Mouse (Mus musculus) CH12.LX (cell line): ENCODE measurements around the gene Dennd1a. TPM values are rescaled to one million over a fixed set of nuclear protein-coding genes. Genes with fewer than 3 reads are reported as not detected.

Experiments used
- DNase-seq: peaks from one replicate; pipeline ENCODE4 v3.0.0-alpha.2; 2013; ENCODE audit errors: extremely low read depth
- H3K27ac ChIP-seq: 2 replicates; pipeline ENCODE4 v1.5.1; 2012; ENCODE audit warnings: low read depth, mild to moderate bottlenecking, control low read depth, moderate library complexity; ENCODE audit not compliant: insufficient read depth
- H3K27me3 ChIP-seq: replicated peaks from 2 replicates; pipeline ENCODE3; 2012; ENCODE audit warnings: inconsistent platforms
- H3K36me3 ChIP-seq, 2 experiments: replicated peaks in 1 of 2; 2 replicates each; pipeline versions ENCODE3 to v1.6.1; 2012; ENCODE audit warnings: inconsistent platforms in 1 of 2, low read length in 1 of 2, mild to moderate bottlenecking in 1 of 2, mixed read lengths in 1 of 2, moderate library complexity in 1 of 2; ENCODE audit not compliant: control insufficient read depth in 1 of 2, insufficient read depth in 1 of 2
- H3K4me1 ChIP-seq, 2 experiments: 2 replicates each; pipeline ENCODE4 v1.6.1; 2012; ENCODE audit warnings: inconsistent platforms in 1 of 2, moderate library complexity in 1 of 2; ENCODE audit not compliant: insufficient read depth in 2 of 2, control insufficient read depth in 1 of 2
- H3K4me2 ChIP-seq: 2 replicates; pipeline ENCODE4 v1.6.1; 2012; ENCODE audit warnings: low read depth, mild to moderate bottlenecking, control low read depth; ENCODE audit not compliant: poor library complexity, insufficient read depth, severe bottlenecking
- H3K4me3 ChIP-seq, 3 experiments: fragments of 150-350 bp in 1 of 3; sonication (generic) in 1 of 3; replicated peaks in 1 of 3; 2 replicates each; pipeline versions ENCODE3 to v1.5.1; 2011 to 2012; ENCODE audit warnings: low read depth in 2 of 3, low read length in 2 of 3, mild to moderate bottlenecking in 2 of 3, moderate library complexity in 2 of 3, control low read depth in 1 of 3, improper control_type of control experiment in 1 of 3, inconsistent platforms in 1 of 3, mixed read lengths in 1 of 3; ENCODE audit not compliant: poor library complexity in 1 of 3
- H3K79me2 ChIP-seq: replicated peaks from 2 replicates; pipeline ENCODE4 v1.6.1; 2012; ENCODE audit warnings: mild to moderate bottlenecking, moderate library complexity; ENCODE audit not compliant: control insufficient read depth, poor library complexity, insufficient read depth, severe bottlenecking; ENCODE audit errors: extremely low read depth
- H3K9ac ChIP-seq: 2 replicates; pipeline ENCODE4 v1.6.1; 2012; ENCODE audit warnings: low read depth, mild to moderate bottlenecking, control low read depth, moderate library complexity; ENCODE audit not compliant: insufficient read depth
- H3K9me3 ChIP-seq: replicated peaks from 2 replicates; pipeline ENCODE3; 2012; ENCODE audit warnings: low read length, inconsistent platforms, mixed read lengths
- BHLHE40 ChIP-seq: IDR thresholded peaks from 2 replicates; pipeline ENCODE4 v1.6.1; 2011; ENCODE audit warnings: mild to moderate bottlenecking, low read depth, low read length, improper control_type of control experiment
- CHD1 ChIP-seq: IDR thresholded peaks from 2 replicates; pipeline ENCODE4 v1.6.1; 2012; ENCODE audit warnings: low read depth, low read length, improper control_type of control experiment, inconsistent platforms
- GABPA ChIP-seq: IDR thresholded peaks from 2 replicates; pipeline ENCODE4 v1.6.1; 2012; ENCODE audit warnings: low read depth, low read length, improper control_type of control experiment, inconsistent platforms; ENCODE audit not compliant: insufficient replicate concordance
- JUND ChIP-seq: conservative IDR thresholded peaks from 2 replicates; pipeline ENCODE4 v1.6.1; 2011; ENCODE audit warnings: low read depth, low read length, improper control_type of control experiment
- MAFK ChIP-seq: IDR thresholded peaks from 2 replicates; pipeline ENCODE4 v1.6.1; 2011; ENCODE audit warnings: low read length, improper control_type of control experiment; ENCODE audit not compliant: insufficient replicate concordance
- MAZ ChIP-seq: IDR thresholded peaks from 2 replicates; pipeline ENCODE4 v1.6.1; 2012; ENCODE audit warnings: low read depth, mild to moderate bottlenecking, inconsistent platforms, low read length, improper control_type of control experiment, moderate library complexity
- NRF1 ChIP-seq: IDR thresholded peaks from 2 replicates; pipeline ENCODE4 v1.6.1; 2014; ENCODE audit warnings: low read depth, mild to moderate bottlenecking, inconsistent platforms, low read length, improper control_type of control experiment, moderate library complexity
- PAX5 ChIP-seq: IDR thresholded peaks from 2 replicates; pipeline ENCODE4 v1.6.1; 2012; ENCODE audit warnings: low read length, inconsistent platforms, mixed read lengths
- SMC3 ChIP-seq: IDR thresholded peaks from 2 replicates; pipeline ENCODE4 v1.6.1; 2011; ENCODE audit warnings: low read depth, low read length, improper control_type of control experiment
- TCF12 ChIP-seq: IDR thresholded peaks from 2 replicates; pipeline ENCODE4 v1.6.1; 2014; ENCODE audit warnings: low read depth, mild to moderate bottlenecking, inconsistent platforms, low read length, improper control_type of control experiment
- UBTF ChIP-seq: IDR thresholded peaks from 2 replicates; pipeline ENCODE4 v1.6.1; 2012; ENCODE audit warnings: low read depth, mild to moderate bottlenecking, inconsistent platforms, low read length, improper control_type of control experiment, moderate library complexity
- USF2 ChIP-seq: conservative IDR thresholded peaks from 2 replicates; pipeline ENCODE4 v1.6.1; 2011; ENCODE audit warnings: low read depth, low read length, improper control_type of control experiment
- ZKSCAN1 ChIP-seq: IDR thresholded peaks from 2 replicates; pipeline ENCODE4 v1.6.1; 2012; ENCODE audit warnings: low read depth, inconsistent platforms, low read length, improper control_type of control experiment, borderline replicate concordance
- ZMIZ1 ChIP-seq: IDR thresholded peaks from 2 replicates; pipeline ENCODE4 v1.6.1; 2012; ENCODE audit warnings: low read depth, mild to moderate bottlenecking, inconsistent platforms, low read length, improper control_type of control experiment
- dilution Hi-C: fragments of 300-500 bp; cut with MboI; formaldehyde crosslinking; loops from 2 replicates; pipeline ENCODE4 v1.14.3; 2020; ENCODE audit warnings: low sequenced_read_pairs; ENCODE audit not compliant: extremely low pct_unique_long_range_greater_than_20kb, extremely low pct_ligation_motif_present
- in situ Hi-C: fragments of 300-500 bp; cut with MboI; formaldehyde crosslinking; loops from 3 replicates; pipeline ENCODE4 v1.14.3; 2019; ENCODE audit warnings: low sequenced_read_pairs, low pct_ligation_motif_present, low pct_unique_long_range_greater_than_20kb, mixed read lengths
- polyA plus RNA-seq: library from polyadenylated mRNA; unstranded; fragments of >175 nt; gene quantifications from 2 replicates; pipeline ENCODE4 v1.2.1, GENCODE M21; 2012; ENCODE audit warnings: low read depth; ENCODE audit not compliant: insufficient read length
- total RNA-seq, 2 experiments: library from RNA; depleted of rRNA; stranded (reverse); fragments of 300-350 nt in 1 of 2; fragments of >200 nt in 1 of 2; gene quantifications; 2 replicates each; pipeline ENCODE4 v1.2.3; 2012 to 2014

Gene Dennd1a
- total and polyA plus RNA-seq, 3 experiments: 2.7 to 7.3 (median 4.3) TPM

DNA sequence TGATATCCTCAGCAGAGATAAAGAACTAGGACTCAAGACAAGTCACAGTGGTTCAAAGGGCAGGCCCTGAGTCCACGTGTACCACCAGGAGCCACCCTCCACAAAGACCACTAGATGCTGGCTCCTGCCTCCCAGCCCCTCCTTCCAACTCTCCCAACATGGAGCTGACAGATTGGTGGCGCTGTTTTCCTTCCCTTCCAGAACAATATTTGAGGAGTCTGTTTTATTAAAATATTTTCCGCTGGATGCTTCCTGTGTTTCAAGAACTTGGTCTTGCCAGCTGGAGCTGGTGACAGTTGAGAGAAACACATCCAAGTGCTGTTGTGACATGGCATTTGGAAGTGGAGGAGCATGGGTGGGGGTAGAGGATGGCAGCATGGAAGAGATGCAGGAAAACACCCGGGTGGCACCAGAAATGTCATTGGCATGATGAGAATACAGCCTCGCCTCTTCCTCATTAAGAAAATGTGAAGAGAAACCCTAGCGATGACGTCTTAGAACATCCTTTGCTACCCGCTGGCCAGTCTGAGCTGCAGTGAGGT, 472.3 kb downstream of the Dennd1a start:
- TF ChIP-seq GABPA (no peak), ZKSCAN1 (no peak)
- Histone ChIP-seq H3K4me1 (peaks cover 13 to 20% of the 10 kb centered on the region in 2 experiments), H3K4me2 (no peak overlapping the region), H3K9me3 (no peaks in the 10 kb centered on the region), H3K27ac (no peak overlapping the region), H3K4me3 (no peak overlapping the region), H3K27me3 (no peaks in the 10 kb centered on the region), H3K9ac (no peak overlapping the region), H3K36me3 (peaks cover 7 to 40% of the 10 kb centered on the region in 2 experiments), H3K79me2 (no peaks in the 10 kb centered on the region)
- dilution Hi-C loops: no loop called here
- in situ Hi-C loops: loop anchor here (5.0 to 25.0 kb wide), 3 partner anchors 117 to 560 kb away; no protein-coding TSS in a partner anchor
- DNase-seq: no peak

DNA sequence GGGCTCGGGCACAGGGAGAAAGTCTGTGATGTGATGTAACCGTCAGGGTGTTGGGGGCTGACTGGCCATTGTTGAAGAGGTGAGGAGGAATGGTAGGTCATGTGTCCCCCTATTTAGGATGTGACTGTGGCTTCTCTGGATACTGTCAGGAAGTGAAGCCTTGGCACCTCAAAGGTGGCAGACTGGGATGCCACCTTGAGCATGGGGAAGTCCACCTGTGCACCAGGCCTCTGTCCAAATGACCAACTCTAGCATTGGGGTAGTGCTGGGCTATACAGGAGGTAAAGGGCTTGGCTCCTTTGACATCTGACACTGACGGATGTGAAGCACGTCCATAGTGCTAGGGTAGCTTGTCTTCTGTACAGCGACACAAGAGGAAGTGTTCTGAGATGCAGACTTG, 474.8 kb downstream of the Dennd1a start:
- Histone ChIP-seq H3K4me1 (peaks cover 12 to 16% of the 10 kb centered on the region in 2 experiments), H3K27me3 (no peaks in the 10 kb centered on the region), H3K79me2 (no peaks in the 10 kb centered on the region), H3K27ac (no peak overlapping the region), H3K36me3 (peaks cover 7 to 46% of the 10 kb centered on the region in 2 experiments), H3K4me3 (no peak overlapping the region), H3K9me3 (no peaks in the 10 kb centered on the region), H3K4me2 (no peak overlapping the region), H3K9ac (no peak overlapping the region)
- in situ Hi-C loops (loop anchor here (5.0 to 25.0 kb wide), 3 partner anchors 120 to 562 kb away; no protein-coding TSS in a partner anchor), dilution Hi-C loops (no loop called here)
- no peak for DNase-seq
- TF ChIP-seq PAX5 (no peak), MAZ (no peak), SMC3 (no peak), TCF12 (no peak), JUND (no peak), BHLHE40 (no peak), ZMIZ1 (no peak)

DNA sequence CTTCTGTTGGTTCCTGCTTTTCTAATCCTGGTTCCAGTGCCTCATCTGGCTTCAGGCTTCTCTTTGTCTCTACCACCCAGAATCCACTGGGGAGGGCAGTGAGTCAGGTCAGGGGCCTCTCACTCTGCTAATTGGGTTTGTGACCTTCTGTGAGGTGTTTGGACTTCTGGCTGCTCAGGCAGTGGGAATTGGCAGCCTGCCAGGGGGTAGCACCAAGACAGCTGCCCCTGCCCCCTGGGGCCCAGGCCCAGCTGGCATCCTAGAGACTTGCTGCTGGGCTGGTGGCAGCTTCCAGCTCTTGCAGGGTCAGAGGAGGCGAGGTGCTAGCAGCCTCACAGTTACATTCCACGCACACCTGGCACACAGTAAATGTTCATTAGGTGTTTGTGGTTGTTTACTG, 475.5 kb downstream of the Dennd1a start:
- TF ChIP-seq NRF1 (no peak), MAFK (no peak), USF2 (no peak), CHD1 (no peak), UBTF (no peak), SMC3 (no peak), PAX5 (no peak), JUND (no peak), ZKSCAN1 (no peak), TCF12 (no peak)
- in situ Hi-C loops (loop anchor here (5.0 to 25.0 kb wide), 3 partner anchors 121 to 563 kb away; no protein-coding TSS in a partner anchor), dilution Hi-C loops (no loop called here)
- DNase-seq: no peak
- Histone ChIP-seq H3K9ac (no peak overlapping the region), H3K27me3 (no peaks in the 10 kb centered on the region), H3K36me3 (peaks cover 7 to 46% of the 10 kb centered on the region in 2 experiments), H3K79me2 (no peaks in the 10 kb centered on the region), H3K4me1 (peaks cover 6 to 9% of the 10 kb centered on the region in 2 experiments), H3K4me2 (no peak overlapping the region), H3K27ac (no peak overlapping the region), H3K9me3 (no peaks in the 10 kb centered on the region), H3K4me3 (no peak overlapping the region)
